Mouse (Mus musculus) testis, adult 2 months (tissue): ENCODE results near the gene Aplp2. TPM values are rescaled to one million over a fixed set of nuclear protein-coding genes. Genes with fewer than 3 reads are reported as not detected.
"Not testable (repeated sequence)": the region's sequence is repeated elsewhere in the genome, so short reads cannot be mapped to it uniquely, and the experiment has no call there.

Experiments
- H3K27ac ChIP-seq: fragments of 200-500 bp; 2 replicates; pipeline ENCODE4 v1.5.1; 2012; ENCODE audit warnings: low read depth, low read length; ENCODE audit not compliant: control insufficient read depth, insufficient read depth
- H3K27me3 ChIP-seq: fragments of 200-500 bp; 2 replicates; pipeline ENCODE4 v1.6.1; 2012; ENCODE audit warnings: mild to moderate bottlenecking, low read length, moderate library complexity; ENCODE audit not compliant: control insufficient read depth, insufficient read depth
- H3K36me3 ChIP-seq: fragments of 200-500 bp; 2 replicates; pipeline ENCODE4 v1.6.1; 2012; ENCODE audit warnings: mild to moderate bottlenecking, low read length; ENCODE audit not compliant: control insufficient read depth, insufficient read depth
- H3K4me1 ChIP-seq: fragments of 200-500 bp; 2 replicates; pipeline ENCODE4 v1.6.1; 2012; ENCODE audit warnings: low read length; ENCODE audit not compliant: control insufficient read depth, insufficient read depth
- H3K4me3 ChIP-seq: fragments of 200-500 bp; 2 replicates; pipeline ENCODE4 v1.5.1; 2012; ENCODE audit warnings: low read depth, mild to moderate bottlenecking, low read length, moderate library complexity, mixed read lengths; ENCODE audit not compliant: control insufficient read depth
- CTCF ChIP-seq: fragments of 200-500 bp; IDR thresholded peaks from 2 replicates; pipeline ENCODE4 v1.5.1; 2012; ENCODE audit warnings: low read depth, mild to moderate bottlenecking, inconsistent platforms, low read length, moderate library complexity; ENCODE audit not compliant: control insufficient read depth, insufficient read depth, insufficient replicate concordance
- POLR2A ChIP-seq: fragments of 200-500 bp; IDR thresholded peaks from 2 replicates; pipeline ENCODE4 v1.6.1; 2012; ENCODE audit warnings: low read depth, mild to moderate bottlenecking, inconsistent platforms, low read length, moderate library complexity; ENCODE audit not compliant: control insufficient read depth
- polyA plus RNA-seq: library from polyadenylated mRNA; depleted of rRNA; stranded (reverse); fragments of >200 nt; gene quantifications from 2 replicates; pipeline ENCODE4 v1.2.3, GENCODE M21; 2012

Gene Aplp2
- polyA plus RNA-seq, 1 experiment = 183 TPM

- no peak overlapping the region for H3K27ac ChIP-seq
Observed at GRCm38 (mm10) chr9:31177692-31178091, 33.9 kb downstream of the Aplp2 start.

DNA sequence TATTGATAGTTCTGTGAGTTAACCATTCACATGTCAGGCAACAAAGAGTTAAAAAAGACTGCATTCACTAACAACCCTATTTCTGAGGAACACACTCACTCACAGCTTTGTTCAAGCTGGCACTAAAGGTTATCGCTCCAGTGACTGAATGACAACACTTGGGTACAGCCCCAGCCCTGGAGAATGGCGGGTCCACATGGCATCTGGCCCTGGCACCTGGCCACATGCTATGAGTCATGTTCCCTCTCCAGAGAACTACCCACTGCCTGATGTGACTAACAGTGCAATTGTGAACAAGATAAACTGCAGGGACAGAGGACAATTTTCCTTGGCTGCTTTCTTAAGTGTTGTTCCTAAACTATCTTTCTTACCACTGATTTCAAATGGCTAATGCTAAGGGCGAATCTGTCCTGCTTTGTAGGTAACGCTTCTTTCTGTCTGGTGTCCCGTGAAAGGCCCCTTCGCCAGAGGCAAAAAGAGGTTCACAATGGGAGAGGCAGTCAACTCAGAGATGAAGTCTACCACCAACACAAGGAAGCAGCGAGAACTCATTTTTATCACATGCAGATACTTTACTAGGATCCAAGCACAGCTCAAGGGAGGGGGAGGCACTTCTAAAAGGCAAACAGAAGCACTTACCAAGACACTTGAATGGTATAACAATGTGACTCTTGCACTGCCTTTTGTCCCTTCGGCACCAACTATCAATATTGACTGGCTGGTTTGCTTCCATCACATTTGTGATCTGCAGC lies 35.1 kb downstream of the Aplp2 start:
- TF ChIP-seq POLR2A (no peak), CTCF (no peak)
- 0 out of 2 replicates have a peak, but pooled peaks cover 3% of the 10 kb centered on the region for H3K4me1 ChIP-seq
- H3K4me3 ChIP-seq = no peak overlapping the region
- no peaks in the 10 kb centered on the region for H3K36me3 ChIP-seq
- H3K27me3 ChIP-seq = no peaks in the 10 kb centered on the region
- no peak overlapping the region for H3K27ac ChIP-seq

More at GRCm38 (mm10) chr9:31177692-31178091, 33.9 kb downstream of the Aplp2 start:
- no peaks in the 10 kb centered on the region for H3K36me3 ChIP-seq
- H3K4me1 ChIP-seq = 0 out of 2 replicates have a peak, but pooled peaks cover 3% of the 10 kb centered on the region
- H3K27me3 ChIP-seq = no peaks in the 10 kb centered on the region
- H3K4me3 ChIP-seq = no peak overlapping the region
- TF ChIP-seq CTCF = no peak
- TF ChIP-seq POLR2A = no peak

GRCm38 (mm10) chr9:31175978-31176377 lies 35.6 kb downstream of the Aplp2 start:
- H3K27ac ChIP-seq = no peak overlapping the region
- H3K27me3 ChIP-seq = no peaks in the 10 kb centered on the region
- TF ChIP-seq POLR2A (no peak), CTCF (no peak)
- no peak overlapping the region for H3K4me3 ChIP-seq
- 0 out of 2 replicates have a peak, but pooled peaks cover 3% of the 10 kb centered on the region for H3K4me1 ChIP-seq
- no peaks in the 10 kb centered on the region for H3K36me3 ChIP-seq

DNA sequence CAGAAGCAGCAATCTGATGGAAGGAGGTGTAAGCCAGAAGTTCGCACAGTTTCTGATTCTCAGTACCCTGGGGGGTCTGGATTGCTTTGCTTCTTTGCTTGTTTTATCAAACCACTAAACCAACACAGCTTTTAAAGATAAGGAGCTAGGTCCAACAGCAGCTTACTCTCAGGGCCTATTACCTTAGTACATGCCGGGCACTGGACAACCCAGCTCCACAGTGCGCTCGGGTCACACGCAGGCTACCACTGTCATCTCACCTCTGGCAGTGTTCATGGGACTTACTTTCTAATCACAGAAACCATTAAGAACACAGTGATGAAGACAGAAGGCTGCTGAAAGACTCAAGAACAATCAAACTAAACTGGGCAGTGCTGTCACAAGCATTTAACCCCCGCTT lies 36.3 kb downstream of the Aplp2 start:
- TF ChIP-seq POLR2A (no peak), CTCF (no peak)
- H3K4me3 ChIP-seq = no peak overlapping the region
- H3K27ac ChIP-seq = no peak overlapping the region
- H3K27me3 ChIP-seq = no peaks in the 10 kb centered on the region
- H3K36me3 ChIP-seq = no peaks in the 10 kb centered on the region
- H3K4me1 ChIP-seq = 0 out of 2 replicates have a peak, but pooled peaks cover 3% of the 10 kb centered on the region

DNA sequence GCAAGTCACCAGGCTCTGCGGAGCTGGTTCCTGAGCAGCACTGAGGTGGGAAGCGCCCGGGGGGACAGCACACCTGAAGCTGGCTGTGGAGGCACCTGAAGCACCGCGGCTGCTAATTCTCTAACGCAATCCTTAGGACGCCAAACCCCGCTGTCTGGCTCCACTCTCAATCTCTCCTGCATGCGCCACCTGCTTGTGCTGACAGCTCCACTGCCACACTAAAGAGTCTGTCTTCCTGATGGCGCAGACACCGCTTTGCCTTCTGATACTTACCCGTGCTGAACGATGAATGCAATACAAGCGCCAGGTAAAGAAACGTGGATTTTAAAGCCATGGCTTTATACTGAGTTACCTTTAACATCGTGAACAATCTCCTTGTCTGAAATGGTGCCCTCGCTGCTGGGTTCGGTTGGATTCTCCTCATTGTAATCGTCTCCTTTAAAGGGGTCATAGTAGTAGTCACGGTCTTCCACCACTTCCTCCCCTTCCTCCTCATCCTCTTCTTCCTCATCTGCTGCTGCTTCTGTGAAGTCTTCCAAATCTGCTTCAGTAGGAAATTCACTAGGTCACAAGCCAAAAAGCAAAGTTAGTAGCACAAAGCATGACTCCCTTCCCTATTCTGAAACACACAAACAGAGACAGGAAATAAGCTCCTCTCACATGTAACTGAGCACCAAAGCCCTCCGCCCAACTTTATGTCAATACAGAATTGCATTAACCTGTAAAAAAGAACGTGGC lies 43.1 kb downstream of the Aplp2 start:
- TF ChIP-seq CTCF (no peak), POLR2A (no peak)
- peaks cover 4% of the 10 kb centered on the region for H3K36me3 ChIP-seq
- no peak overlapping the region for H3K27ac ChIP-seq
- no peaks in the 10 kb centered on the region for H3K27me3 ChIP-seq
- no peak overlapping the region for H3K4me3 ChIP-seq
- H3K4me1 ChIP-seq = no peaks in the 10 kb centered on the region

- Histone ChIP-seq H3K27me3 (no peaks in the 10 kb centered on the region), H3K36me3 (peaks cover 4% of the 10 kb centered on the region)
Observed at GRCm38 (mm10) chr9:31167305-31167704, 44.3 kb downstream of the Aplp2 start.

GRCm38 (mm10) chr9:31165505-31165904 lies 46.1 kb downstream of the Aplp2 start:
- not testable (repeated sequence) for H3K36me3 ChIP-seq, H3K27me3 ChIP-seq, H3K4me1 ChIP-seq, H3K4me3 ChIP-seq, H3K27ac ChIP-seq

More at GRCm38 (mm10) chr9:31167305-31167704, 44.3 kb downstream of the Aplp2 start:
- H3K4me3 ChIP-seq = no peak overlapping the region
- no peak for TF ChIP-seq POLR2A
- no peak for TF ChIP-seq CTCF
- no peak overlapping the region for H3K27ac ChIP-seq
- H3K4me1 ChIP-seq = no peaks in the 10 kb centered on the region
